Mouse (Mus musculus): ENCODE data around the gene Rad51ap2.

GRCm38 (mm10) chr12:11433716-11434115, 22.2 kb upstream of the Rad51ap2 start:
- TF ChIP-seq CTCF (IDR thresholded peaks at IDR 0.05; ENCODE audit: low read depth) (no peak), EP300 (optimal IDR thresholded peaks at IDR 0.05) (no peak)

All from stomach, postnatal 0 days (tissue).